Mouse (Mus musculus) splenic B cell, adult 2 months (primary cell): ENCODE measurements around the gene Tbc1d23.

ENCODE experiments used
- DNase-seq: peaks from one replicate; pipeline ENCODE4 v3.0.0-alpha.2; 2011; ENCODE audit warnings: low read depth, low spot score
- H3K27me3 ChIP-seq: 2 replicates; pipeline ENCODE4 v1.6.1; 2012; ENCODE audit warnings: mild to moderate bottlenecking, low read length, moderate library complexity, mixed read lengths; ENCODE audit not compliant: control insufficient read depth, poor library complexity, insufficient read depth, severe bottlenecking
- H3K36me3 ChIP-seq: 2 replicates; pipeline ENCODE4 v1.6.1; 2012; ENCODE audit warnings: mild to moderate bottlenecking, low read length, moderate library complexity, mixed read lengths; ENCODE audit not compliant: control insufficient read depth, poor library complexity, insufficient read depth, severe bottlenecking

Tbc1d23 gene

DNA sequence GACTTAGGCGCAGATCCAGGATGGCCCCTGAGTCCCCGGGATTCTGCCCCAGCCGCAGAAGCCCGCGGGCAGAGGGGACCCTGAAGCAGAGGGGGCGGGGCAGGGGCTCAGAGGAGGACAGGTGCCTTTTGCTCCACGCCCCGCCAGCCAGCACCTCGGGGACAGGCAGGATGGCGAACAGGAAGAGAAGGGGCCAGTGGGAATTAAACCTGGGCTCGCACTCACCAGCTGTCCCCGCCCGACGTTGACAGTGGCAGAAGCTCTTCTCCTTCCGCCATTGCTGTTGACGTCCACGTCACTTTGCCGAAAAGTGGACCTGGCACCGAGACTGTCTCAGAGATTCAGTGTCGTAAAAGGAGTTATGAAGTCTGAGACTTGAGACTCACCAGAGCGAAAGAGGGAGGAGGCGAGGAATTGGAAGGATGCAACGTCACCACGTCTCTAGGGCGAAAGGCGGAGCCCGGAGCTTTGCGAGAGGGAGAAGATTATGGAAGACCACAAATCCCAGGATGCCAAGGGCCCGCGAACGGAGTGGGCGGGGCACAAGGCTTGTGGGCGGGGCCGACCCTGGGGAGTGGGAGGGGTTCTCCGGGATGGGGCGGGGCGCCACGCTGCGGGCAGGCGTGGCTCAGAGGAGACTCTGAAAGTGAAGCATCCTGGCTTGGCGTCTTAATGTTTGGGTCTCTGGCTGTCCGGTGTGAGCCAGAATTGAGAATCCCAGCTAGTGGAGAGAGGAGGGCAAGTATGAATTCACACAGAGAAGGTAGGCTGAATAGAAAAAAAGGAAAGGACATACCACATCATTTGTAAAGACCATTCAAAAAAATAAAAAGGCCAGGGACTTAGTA is at the start of gene Tbc1d23:
Gene Tbc1d23, minus strand, starts transcription at position 416 of the 848 bp plus-strand sequence.
- H3K36me3 ChIP-seq: 0 out of 2 replicates have a peak, but pooled peaks cover 2% of the 10 kb centered on the region
- no peaks in the 10 kb centered on the region for H3K27me3 ChIP-seq
- DNase-seq: peak; percentile 98

- H3K36me3 ChIP-seq: no peaks in the 10 kb centered on the region
- no peaks in the 10 kb centered on the region for H3K27me3 ChIP-seq
- DNase-seq: no peak
These were observed 49.2 kb upstream of the Tbc1d23 start for GRCm38 (mm10) chr16:57280221-57281217.

DNA sequence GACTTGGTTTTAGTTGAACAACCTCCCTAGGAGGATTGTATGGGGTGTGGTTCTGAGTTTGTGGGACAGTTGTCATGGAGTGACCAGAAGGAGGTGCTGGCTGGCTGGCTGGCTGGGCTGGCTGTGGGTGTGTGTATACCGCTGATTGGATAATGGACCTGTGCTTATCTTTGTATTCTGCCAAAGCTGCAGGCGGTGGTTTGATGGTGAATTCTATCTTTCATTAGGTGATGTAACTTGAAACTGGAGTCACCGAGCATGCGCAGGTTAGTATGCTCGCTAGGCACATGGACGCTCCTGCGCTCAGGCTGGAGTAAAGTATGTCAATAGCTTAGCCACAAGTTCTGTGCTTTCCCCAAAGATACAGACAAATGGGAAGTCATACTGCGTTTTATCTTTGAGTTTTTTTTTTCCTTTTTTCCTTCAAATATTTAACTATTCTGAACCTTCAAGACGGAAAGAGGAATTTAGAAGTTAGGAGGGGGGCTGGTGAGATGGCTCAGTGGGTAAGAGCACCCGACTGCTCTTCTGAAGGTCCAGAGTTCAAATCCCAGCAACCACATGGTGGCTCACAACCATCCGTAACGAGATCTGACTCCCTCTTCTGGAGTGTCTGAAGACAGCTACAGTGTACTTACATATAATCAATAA is 47.8 kb upstream of the Tbc1d23 start:
- Histone ChIP-seq H3K36me3 (no peaks in the 10 kb centered on the region), H3K27me3 (no peaks in the 10 kb centered on the region)
- DNase-seq: no peak

- Histone ChIP-seq H3K36me3 (no peaks in the 10 kb centered on the region), H3K27me3 (no peaks in the 10 kb centered on the region)
- no peak for DNase-seq
These were observed 38.4 kb upstream of the Tbc1d23 start for GRCm38 (mm10) chr16:57269751-57270150.

- no peak for DNase-seq
- Histone ChIP-seq H3K27me3 (no peaks in the 10 kb centered on the region), H3K36me3 (no peaks in the 10 kb centered on the region)
These were observed 36.9 kb upstream of the Tbc1d23 start for GRCm38 (mm10) chr16:57268058-57268841.

DNA sequence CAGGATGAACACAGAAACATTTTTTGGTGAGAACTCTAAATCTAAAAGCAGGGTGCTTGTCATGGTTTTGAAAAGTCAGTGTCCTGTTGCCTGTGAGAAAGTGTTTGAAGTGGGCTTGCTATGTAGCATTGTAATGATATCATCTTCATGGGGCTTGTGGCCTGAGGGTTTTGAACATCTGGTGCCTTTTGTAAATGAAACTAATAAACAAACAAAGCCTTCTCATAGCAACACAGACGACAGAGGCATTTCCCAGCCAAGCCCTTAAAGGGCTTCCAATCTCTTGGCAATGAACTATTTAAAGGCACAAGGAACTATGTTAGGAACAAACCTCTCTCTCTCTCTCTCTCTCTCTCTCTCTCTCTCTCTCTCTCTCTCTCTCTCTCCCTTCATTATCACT is 35.8 kb upstream of the Tbc1d23 start:
- DNase-seq: no peak
- no peaks in the 10 kb centered on the region for H3K36me3 ChIP-seq

DNA sequence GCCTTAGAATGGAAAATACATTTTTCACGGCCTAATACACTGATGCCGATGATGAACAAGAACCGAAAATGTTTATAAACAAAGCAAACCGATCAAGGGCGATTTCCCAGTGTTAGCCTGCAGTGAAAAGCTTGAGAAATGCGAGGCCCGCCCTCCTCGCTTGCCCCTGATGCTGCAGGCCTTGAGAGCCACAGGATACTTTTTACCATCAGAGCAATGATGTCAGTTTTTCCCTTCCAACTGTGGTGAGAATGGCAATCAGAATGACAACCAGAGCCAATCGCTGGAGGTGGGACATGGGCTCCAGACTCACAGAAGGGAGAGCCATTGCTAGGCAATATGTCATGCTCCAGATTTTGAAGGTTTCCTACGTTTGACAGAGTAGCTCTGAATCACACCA is 28.8 kb upstream of the Tbc1d23 start:
- DNase-seq: no peak
- Histone ChIP-seq H3K36me3 (no peaks in the 10 kb centered on the region), H3K27me3 (no peaks in the 10 kb centered on the region)

More for the DNA sequence above, 35.8 kb upstream of the Tbc1d23 start:
- no peaks in the 10 kb centered on the region for H3K27me3 ChIP-seq

DNA sequence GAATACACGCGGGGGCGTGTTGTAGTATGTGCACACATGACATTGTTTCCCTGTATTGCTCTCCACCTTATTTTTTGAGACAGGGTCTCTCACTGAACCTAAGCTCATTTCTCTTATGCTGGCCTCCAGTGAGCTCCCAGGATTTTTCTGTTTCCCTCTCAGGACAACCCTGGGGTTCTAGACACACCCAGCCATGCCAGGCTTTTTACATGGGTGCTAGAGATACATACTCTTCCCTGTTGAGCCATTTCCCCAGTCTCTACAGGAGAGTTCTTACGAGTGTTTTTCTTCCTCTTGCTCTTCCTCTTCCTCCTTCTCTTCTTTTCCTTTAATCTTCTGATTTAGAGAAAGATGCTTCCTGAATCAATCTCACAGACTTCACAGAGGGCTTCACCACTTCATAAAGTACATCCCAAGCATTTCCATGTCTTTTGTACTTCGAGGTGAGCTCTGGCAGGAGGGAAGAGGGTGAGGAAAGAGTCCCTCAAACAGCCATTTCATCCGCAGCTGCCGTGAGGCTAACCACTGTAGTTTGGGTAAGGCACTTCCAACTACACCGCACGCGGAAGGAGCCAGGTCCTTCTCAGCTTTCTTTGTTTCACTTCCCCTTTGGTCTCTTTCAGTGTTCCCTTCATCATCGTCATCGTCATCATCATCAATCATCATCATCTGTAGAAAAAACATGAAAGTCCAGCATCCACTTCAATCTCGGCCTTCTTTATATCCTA is 28.2 kb upstream of the Tbc1d23 start:
- no peaks in the 10 kb centered on the region for H3K36me3 ChIP-seq
- H3K27me3 ChIP-seq: no peaks in the 10 kb centered on the region
- peak; percentile 60 for DNase-seq

DNA sequence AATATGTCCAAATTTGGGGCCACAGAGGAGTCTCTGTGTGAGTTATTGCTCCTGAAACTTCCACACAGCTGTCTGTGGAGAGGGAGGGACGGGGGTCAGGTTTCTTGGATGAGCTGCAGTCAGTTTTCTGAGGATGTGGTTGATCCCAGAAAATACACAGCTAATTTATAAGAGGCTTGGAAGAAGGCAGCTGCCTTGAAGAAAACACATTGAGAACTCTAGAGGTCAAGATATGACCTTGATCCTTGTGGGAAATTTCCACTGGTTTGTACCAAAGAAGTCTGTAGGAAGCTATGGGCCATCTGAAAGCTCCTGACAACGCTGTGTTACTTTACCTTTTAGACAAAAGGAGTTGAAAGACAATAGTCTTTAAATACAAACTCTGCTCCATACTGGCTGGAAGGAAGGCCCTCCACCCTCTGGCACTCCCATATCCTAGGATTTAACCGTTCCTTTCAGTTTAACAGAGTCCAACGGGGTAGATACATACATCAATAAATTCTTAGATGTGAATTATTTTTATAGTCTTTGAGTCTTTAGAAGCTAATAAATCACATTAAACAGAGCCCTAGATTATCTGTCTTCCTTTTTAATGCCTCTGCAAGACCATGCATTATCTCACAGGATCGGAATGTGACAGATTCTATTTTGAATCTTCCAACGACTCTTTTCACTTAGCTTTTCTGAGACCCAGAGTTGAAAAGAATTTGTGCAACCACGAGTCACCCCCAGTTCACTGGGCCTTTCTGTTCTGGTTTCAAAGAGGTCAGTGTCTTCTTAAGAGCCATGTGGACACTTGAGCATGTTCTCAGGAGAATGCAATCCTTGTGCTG is 20.5 kb upstream of the Tbc1d23 start:
- Histone ChIP-seq H3K27me3 (no peaks in the 10 kb centered on the region), H3K36me3 (no peaks in the 10 kb centered on the region)
- DNase-seq: no peak

- Histone ChIP-seq H3K27me3 (no peaks in the 10 kb centered on the region), H3K36me3 (no peaks in the 10 kb centered on the region)
- no peak for DNase-seq
These were observed 19.7 kb upstream of the Tbc1d23 start for GRCm38 (mm10) chr16:57250991-57251390.

GRCm38 (mm10) chr16:57247464-57247863 is 16.2 kb upstream of the Tbc1d23 start:
- no peak for DNase-seq
- H3K27me3 ChIP-seq: no peaks in the 10 kb centered on the region
- H3K36me3 ChIP-seq: no peaks in the 10 kb centered on the region

- DNase-seq: peak; percentile 73
- Histone ChIP-seq H3K36me3 (no peaks in the 10 kb centered on the region), H3K27me3 (no peaks in the 10 kb centered on the region)
These were observed 15.3 kb upstream of the Tbc1d23 start for GRCm38 (mm10) chr16:57246596-57246995.

DNA sequence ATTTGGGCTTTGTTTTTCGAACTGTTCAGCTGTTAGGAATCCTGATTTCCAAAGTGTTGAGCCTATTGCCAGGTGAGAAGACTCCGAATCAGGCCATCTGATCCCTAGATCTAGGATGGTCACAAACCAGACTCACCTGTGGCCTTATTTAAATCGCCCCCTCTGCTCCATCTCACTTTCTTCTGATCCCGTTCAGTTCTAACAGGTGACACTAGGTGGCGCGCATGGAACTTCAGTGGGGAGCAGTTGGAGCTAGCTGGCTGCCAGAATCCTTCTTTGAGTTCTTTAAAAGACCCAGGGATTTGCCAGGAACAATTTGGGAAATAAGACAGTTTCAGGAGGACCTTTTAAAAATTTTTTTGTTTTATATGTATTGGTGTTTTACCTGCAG is 12.5 kb upstream of the Tbc1d23 start:
- Histone ChIP-seq H3K27me3 (no peaks in the 10 kb centered on the region), H3K36me3 (no peaks in the 10 kb centered on the region)
- DNase-seq: peak; percentile 84
